Mouse (Mus musculus) forebrain, embryonic 13.5 days (tissue): ENCODE data around the gene Ube2z. TPM values are rescaled to one million over a fixed set of nuclear protein-coding genes. Genes with fewer than 3 reads are reported as not detected.

Experiments
- ATAC-seq: fragments of 200-750 bp; cut with Nextera tagmentation; 2 replicates; pipeline ENCODE4 v1.8.0; 2017
- H3K27ac ChIP-seq: fragments of 300-500 bp; sonication (generic); 2 replicates; pipeline ENCODE4 v1.5.1; 2015; ENCODE audit warnings: inconsistent platforms, mild to moderate bottlenecking, moderate library complexity
- H3K27me3 ChIP-seq: fragments of 300-500 bp; sonication (generic); 2 replicates; pipeline ENCODE4 v1.6.1; 2015; ENCODE audit warnings: mild to moderate bottlenecking, inconsistent platforms
- H3K36me3 ChIP-seq: fragments of 300-500 bp; sonication (generic); 2 replicates; pipeline ENCODE4 v1.6.1; 2015; ENCODE audit warnings: mild to moderate bottlenecking, inconsistent platforms; ENCODE audit not compliant: poor library complexity, severe bottlenecking
- H3K4me1 ChIP-seq: fragments of 300-500 bp; sonication (generic); 2 replicates; pipeline ENCODE4 v1.6.1; 2015; ENCODE audit warnings: inconsistent platforms
- H3K4me2 ChIP-seq: fragments of 300-500 bp; sonication (generic); 2 replicates; pipeline ENCODE4 v1.6.1; 2015; ENCODE audit warnings: inconsistent platforms, mild to moderate bottlenecking, moderate library complexity
- H3K4me3 ChIP-seq: fragments of 300-500 bp; sonication (generic); 2 replicates; pipeline ENCODE4 v1.5.1; 2015; ENCODE audit warnings: mild to moderate bottlenecking, inconsistent platforms
- H3K9ac ChIP-seq: fragments of 300-500 bp; sonication (generic); 2 replicates; pipeline ENCODE4 v1.6.1; 2015; ENCODE audit warnings: mild to moderate bottlenecking, inconsistent platforms
- H3K9me3 ChIP-seq: fragments of 300-500 bp; sonication (generic); replicated peaks from 2 replicates; pipeline ENCODE4 v1.6.1; 2016; ENCODE audit warnings: inconsistent platforms
- WGBS: fragments of 180-500 bp; shearing (Covaris S2); methylation state at CpG from one replicate; pipeline ENCODE4 v1.1.7; 2015; 5-methylcytosine and 5-hydroxymethylcytosine counted together
- polyA plus RNA-seq: library from polyadenylated mRNA; unstranded; fragments of >200 nt; fragmentation: Nextera tagmentation; extraction: Ambion mirVana; gene quantifications from 2 replicates; pipeline ENCODE4 v1.2.1, GENCODE M21; 2015

The Ube2z gene
- polyA plus RNA-seq, 1 experiment from 2014 or later: 25.8 TPM

DNA sequence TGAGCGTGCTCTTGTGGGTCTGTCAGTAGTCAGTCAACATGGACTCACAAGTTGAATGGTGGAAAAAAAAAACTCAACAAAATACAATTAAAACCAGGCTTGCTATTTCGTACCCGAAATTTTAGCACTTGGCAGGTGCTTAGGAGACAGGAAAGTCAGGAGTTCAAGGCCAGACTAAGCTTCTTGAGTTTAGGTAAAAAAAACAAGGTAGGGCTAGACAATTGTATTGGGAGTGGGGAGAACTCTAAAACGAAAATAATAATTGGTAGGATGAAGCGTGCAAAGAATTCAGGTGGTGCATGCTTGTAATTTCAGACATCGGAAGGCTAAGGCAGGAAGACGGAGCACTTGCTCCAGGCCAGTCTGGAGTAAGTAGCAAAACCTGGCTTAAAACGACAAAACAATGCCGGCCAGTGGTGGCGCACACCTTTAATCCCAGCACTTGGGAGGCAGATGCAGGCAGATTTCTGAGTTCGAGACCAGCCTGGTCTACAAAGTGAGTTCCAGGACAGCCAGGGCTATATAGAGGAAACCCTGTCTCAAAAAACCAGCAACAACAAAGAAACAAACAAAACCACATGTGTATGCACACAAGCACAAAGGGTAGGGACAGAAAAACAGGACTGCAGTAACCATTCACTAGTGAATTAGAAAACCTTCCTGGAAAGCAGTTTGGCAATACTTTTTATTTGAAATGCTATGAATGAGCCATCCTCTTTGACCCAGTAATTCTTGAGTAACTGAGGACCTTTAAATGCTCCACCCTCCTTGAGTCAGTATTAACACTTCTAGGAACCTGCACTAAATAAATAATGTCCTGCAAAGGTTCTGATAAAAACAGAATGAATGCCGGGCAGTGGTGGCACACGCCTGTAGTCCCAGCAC, 11.3 kb upstream of the Ube2z start:
- no peaks in the 10 kb centered on the region for H3K9me3 ChIP-seq
- ATAC-seq: no peak
- peak overlapping the region; percentile 78 for H3K27ac ChIP-seq
- H3K9ac ChIP-seq: peak overlapping the region; percentile 43
- H3K27me3 ChIP-seq: peaks cover 4% of the 10 kb centered on the region; the same call in 1 of the 2 replicates
- WGBS: 71% methylated on average over 13 of the region's 13 CpGs
- peak overlapping the region; percentile 58 for H3K4me2 ChIP-seq
- peaks cover 15% of the 10 kb centered on the region for H3K36me3 ChIP-seq
- peaks cover 21% of the 10 kb centered on the region for H3K4me1 ChIP-seq
- H3K4me3 ChIP-seq: peak overlapping the region; percentile 35

DNA sequence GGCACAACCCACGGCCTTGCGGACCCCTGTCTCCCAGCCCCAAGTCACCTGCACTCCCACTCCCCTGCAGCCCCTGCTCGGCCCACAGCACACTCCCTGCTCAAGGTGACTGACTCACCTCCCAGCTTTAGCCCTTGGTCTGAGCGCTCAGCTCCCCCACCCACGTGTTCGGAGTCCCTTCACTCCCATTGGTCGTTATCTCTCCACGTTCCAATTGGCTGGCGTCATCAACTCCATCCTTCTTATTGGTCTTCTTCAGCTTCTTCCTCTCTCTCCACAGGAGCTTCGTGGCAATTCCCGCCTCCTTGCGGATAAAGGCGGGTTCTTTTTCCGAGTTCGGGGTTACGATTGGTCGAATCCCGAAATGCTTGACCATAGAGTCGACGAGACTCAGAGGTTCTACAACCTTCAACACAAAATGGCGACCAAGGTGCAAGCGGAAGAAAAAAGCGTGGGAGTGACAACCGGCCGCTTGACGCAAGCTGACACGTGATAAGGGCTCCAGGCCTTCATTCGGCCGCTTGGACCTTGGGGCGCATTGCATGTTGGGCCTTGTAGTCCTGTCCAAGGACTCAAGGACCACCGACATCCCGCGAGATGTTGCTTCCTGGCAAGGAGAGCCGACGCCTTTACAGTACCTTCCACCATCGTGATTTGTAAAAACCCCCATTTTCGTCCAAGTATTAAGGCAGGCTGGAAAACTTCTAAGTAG, 10.5 kb upstream of the Ube2z start, which contains the start of gene Atp5g1:
Atp5g1 (minus strand) TSS at position 162 of the 712 bp plus-strand sequence.
- under 1% methylated on average over 37 of the region's 37 CpGs for WGBS
- peak within 1 kb of the TSS; percentile 87 for H3K9ac ChIP-seq
- H3K4me2 ChIP-seq: peak within 1 kb of the TSS; percentile 93
- peak; percentile 97 for ATAC-seq
- H3K4me3 ChIP-seq: peak within 1 kb of the TSS; percentile 76
- H3K27ac ChIP-seq: peak within 1 kb of the TSS; percentile 78
- H3K36me3 ChIP-seq: peaks cover 22% of the 10 kb centered on the region
- no peaks in the 10 kb centered on the region for H3K9me3 ChIP-seq
- peaks cover 21% of the 10 kb centered on the region for H3K4me1 ChIP-seq
- H3K27me3 ChIP-seq: peaks cover 4% of the 10 kb centered on the region; the same call in 1 of the 2 replicates

DNA sequence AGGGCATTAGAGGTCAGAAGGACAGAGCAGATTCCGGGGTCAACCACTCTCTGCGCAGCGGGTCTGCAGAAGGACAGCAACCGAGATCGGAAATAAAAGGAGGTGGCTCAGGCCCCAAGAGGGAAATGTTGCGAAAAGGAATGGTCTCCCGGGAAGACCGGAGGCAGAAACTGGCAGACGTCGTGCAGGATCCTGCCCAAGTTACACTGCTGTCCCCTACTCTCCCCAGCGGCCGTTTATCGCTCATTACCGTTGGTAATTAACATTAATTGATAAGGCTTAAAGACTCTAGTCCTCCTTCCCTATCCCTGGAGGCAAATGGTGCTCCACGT, 10.0 kb upstream of the Ube2z start:
- no peak; the same call in 1 of the 2 replicates for ATAC-seq
- under 1% methylated on average over 15 of the region's 15 CpGs for WGBS
- Histone ChIP-seq H3K4me1 (peaks cover 21% of the 10 kb centered on the region), H3K9me3 (no peaks in the 10 kb centered on the region), H3K27ac (peak overlapping the region; percentile 66), H3K9ac (peak overlapping the region; percentile 87), H3K27me3 (peaks cover 4% of the 10 kb centered on the region; the same call in 1 of the 2 replicates), H3K36me3 (peaks cover 27% of the 10 kb centered on the region), H3K4me3 (peak overlapping the region; percentile 76), H3K4me2 (peak overlapping the region; percentile 93)

DNA sequence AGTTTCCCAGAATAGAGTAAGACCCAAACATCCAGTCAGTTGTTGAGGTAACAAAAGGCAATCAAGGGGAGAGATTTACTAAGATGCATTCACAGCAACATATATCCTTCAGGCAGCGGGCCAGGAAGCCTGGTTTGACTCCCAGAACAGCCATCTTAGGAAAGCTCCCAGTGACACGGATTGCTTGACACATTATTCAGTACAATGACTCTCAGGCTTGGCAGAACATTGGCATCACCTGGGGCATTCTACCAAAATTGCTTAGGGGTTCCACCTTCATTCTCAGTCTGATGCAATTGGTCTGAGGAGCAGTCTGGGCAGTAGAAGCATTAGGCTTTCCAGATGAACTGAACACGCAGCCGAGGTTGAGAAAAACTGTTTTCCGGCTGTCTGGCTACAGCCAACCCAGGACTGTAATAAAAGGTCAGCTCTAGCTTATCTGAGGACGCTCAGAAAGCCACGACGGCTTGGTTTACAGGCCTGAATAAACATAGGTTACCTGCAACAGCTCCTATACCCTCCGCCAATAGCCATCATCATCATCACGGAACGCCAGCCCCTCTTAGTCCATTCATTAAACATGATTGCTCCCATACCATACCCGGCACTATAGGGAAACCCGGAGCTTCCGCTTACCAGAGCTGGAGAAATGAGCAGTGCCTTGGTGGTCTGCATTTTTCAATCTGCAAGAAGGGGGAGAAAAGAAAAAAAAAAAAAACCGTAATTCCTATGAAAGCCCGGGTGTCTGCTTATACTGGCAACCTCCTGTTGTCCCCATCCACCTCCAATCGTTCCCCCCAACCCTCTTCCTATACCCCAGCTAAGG, 9.4 kb upstream of the Ube2z start:
- Histone ChIP-seq H3K27ac (peak overlapping the region; percentile 66), H3K4me3 (peak overlapping the region; percentile 76), H3K36me3 (peaks cover 28% of the 10 kb centered on the region), H3K4me2 (peak overlapping the region; percentile 93), H3K9me3 (no peaks in the 10 kb centered on the region), H3K4me1 (peaks cover 21% of the 10 kb centered on the region), H3K27me3 (peaks cover 4% of the 10 kb centered on the region; the same call in 1 of the 2 replicates), H3K9ac (peak overlapping the region; percentile 87)
- WGBS: 31% methylated on average over 17 of the region's 17 CpGs
- no peak for ATAC-seq

DNA sequence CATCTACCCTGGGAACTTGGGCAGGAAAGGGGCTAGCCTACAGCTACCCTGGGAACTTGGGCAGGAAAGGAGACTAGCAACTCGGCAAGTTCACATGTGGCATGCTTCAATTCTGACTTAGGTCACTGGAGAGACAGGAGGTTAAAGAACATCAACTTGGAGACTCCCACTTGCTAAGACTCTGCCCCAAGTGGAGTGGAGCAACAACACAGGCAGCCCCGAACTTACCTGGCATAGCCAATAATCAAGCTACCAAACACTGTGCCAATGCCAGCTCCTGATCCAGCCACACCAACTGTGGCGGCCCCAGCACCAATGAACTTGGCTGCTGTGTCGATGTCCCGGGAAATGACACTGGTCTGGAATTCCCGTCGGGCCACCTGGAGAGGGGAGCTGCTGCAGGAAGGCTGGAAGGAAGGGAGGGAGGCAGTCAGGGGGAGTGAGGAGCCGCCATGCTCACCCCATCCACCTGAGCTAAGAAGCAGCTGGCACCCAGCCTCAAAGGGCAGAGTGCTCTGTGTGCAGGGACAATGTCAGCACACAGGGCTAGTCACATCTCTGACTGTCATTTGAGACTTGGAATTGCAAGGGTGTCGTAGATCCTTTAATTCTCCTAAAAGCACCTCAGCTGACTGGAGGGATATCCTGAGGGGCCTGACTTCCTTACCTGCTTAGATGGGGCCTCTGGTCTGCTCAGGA, 8.3 kb upstream of the Ube2z start:
- H3K27me3 ChIP-seq: peaks cover 4% of the 10 kb centered on the region; the same call in 1 of the 2 replicates
- H3K36me3 ChIP-seq: peaks cover 28% of the 10 kb centered on the region
- H3K27ac ChIP-seq: no peak overlapping the region
- H3K4me2 ChIP-seq: peak overlapping the region; percentile 93
- 0 out of 2 replicates have a peak overlapping the region, but pooled peaks have one; percentile 76 for H3K4me3 ChIP-seq
- 0 out of 2 replicates have a peak overlapping the region, but pooled peaks have one; percentile 87 for H3K9ac ChIP-seq
- no peak for ATAC-seq
- WGBS: 92% methylated on average over 9 of the region's 9 CpGs
- H3K4me1 ChIP-seq: peaks cover 21% of the 10 kb centered on the region
- no peaks in the 10 kb centered on the region for H3K9me3 ChIP-seq

DNA sequence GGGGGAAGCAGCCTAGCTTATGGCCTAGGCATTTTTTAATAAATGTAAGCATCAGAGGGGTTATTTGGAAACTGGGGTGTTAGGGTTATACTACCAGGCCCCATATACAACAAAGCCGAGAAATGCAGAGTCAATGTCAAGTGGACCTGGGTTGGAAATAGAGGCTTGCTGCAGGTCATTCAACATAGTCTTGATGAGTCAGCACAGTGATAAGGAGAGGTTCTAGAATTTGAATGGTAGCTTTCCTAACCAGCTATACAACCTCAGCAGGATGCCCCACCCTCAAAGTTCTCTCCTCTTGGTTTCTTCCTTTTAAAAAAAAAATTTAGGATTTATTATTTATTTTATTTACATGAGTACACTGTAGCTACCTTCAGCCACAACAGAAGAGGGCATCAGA, 5.8 kb upstream of the Ube2z start:
- Histone ChIP-seq H3K36me3 (peaks cover 28% of the 10 kb centered on the region), H3K27me3 (no peaks in the 10 kb centered on the region), H3K4me3 (no peak overlapping the region), H3K9ac (no peak overlapping the region), H3K4me2 (no peak overlapping the region), H3K4me1 (peaks cover 16% of the 10 kb centered on the region), H3K9me3 (no peaks in the 10 kb centered on the region), H3K27ac (no peak overlapping the region)
- no peak for ATAC-seq
- WGBS: 100% methylated on average over 1 of the region's 1 CpGs

DNA sequence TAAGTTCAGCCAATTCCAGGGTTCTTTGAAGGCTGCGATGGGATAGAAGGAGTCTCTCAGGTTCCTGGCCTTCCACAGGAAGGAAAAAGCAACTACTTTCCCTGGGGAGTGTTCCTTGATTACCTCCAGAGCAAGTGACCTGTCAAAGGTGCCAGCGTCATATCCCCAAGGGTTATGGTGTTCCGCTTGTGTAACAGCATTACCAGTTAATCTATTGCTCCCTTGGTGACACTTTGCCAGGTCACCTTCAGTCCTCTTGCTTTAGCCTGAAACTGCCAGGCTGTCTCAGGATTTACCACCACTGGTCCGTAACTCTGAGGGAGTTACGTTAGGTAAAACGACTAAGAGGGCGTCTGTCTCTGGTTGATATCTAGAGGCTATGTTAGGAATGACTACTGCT, 5.2 kb upstream of the Ube2z start:
- 97% methylated on average over 7 of the region's 7 CpGs for WGBS
- Histone ChIP-seq H3K27ac (no peak overlapping the region), H3K36me3 (peaks cover 28% of the 10 kb centered on the region), H3K4me2 (no peak overlapping the region), H3K4me3 (no peak overlapping the region), H3K4me1 (peaks cover 21% of the 10 kb centered on the region), H3K9me3 (no peaks in the 10 kb centered on the region), H3K27me3 (no peaks in the 10 kb centered on the region), H3K9ac (no peak overlapping the region)
- no peak for ATAC-seq

DNA sequence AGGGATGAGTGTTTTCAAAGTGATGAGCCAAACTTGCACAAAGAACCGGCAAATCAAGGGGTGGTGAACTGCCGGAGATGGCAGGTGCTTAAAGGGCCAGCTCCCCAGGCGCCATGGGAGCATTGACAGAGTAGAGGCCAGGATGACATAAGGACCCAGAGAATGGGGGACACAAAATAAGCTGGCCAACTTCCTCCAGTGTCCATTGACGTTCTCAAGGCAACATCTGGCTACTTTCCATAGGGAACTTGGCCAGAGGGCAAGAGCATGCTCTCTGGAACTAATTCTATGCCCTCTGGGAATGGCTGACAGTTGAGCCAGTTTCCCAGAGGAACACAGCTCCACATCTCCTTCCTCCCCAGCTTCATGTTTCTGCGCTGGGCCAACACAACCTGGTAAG, 3.0 kb upstream of the Ube2z start:
- no peak for ATAC-seq
- Histone ChIP-seq H3K27ac (no peak overlapping the region), H3K36me3 (peaks cover 23% of the 10 kb centered on the region), H3K4me2 (no peak overlapping the region), H3K4me3 (no peak overlapping the region), H3K27me3 (no peaks in the 10 kb centered on the region), H3K9me3 (no peaks in the 10 kb centered on the region), H3K9ac (no peak overlapping the region), H3K4me1 (peaks cover 17% of the 10 kb centered on the region)
- WGBS: 76% methylated on average over 5 of the region's 5 CpGs

DNA sequence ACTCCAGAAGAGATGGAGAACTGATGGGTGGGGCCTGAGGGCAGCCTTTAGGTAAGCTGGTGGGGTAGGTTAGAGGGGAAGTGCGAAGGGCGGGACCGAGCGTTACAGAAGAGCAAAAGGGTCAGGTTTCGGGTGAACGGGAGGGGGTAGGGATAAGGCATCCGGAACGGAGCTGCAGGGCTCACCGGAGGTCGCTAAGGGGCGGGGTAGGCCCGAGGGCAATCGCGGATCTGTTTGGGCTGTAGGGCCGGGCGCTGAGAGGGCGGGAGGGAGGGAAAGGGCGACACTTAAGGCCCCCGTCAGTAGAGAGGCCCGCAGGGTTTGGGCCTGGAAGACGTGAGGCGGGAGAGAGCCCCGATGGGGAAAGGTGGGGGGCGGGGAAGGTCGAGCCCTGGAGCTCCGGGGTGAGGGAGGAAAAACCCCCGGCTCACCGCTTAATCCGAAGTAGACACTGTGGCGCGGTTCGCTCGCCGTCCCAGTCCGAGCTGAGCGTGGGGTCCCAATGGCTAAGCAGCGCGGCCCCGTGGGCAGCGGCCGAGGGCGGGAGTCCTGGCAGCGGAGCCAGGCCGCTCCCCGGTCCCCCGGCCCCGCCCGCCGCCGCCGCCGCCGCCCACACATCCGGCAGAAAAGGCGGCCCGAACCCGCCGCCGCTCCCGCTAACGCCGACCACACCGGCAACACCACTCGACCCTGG, 520 bp downstream of the Ube2z start:
- peak; percentile 68 for ATAC-seq
- Histone ChIP-seq H3K9me3 (no peaks in the 10 kb centered on the region), H3K4me3 (peak overlapping the region; percentile 76), H3K4me1 (peaks cover 27% of the 10 kb centered on the region), H3K27ac (peak overlapping the region; percentile 73), H3K4me2 (peak overlapping the region; percentile 89), H3K36me3 (peaks cover 26% of the 10 kb centered on the region), H3K27me3 (no peaks in the 10 kb centered on the region), H3K9ac (peak overlapping the region; percentile 87)
- WGBS: under 1% methylated on average over 49 of the region's 64 CpGs

DNA sequence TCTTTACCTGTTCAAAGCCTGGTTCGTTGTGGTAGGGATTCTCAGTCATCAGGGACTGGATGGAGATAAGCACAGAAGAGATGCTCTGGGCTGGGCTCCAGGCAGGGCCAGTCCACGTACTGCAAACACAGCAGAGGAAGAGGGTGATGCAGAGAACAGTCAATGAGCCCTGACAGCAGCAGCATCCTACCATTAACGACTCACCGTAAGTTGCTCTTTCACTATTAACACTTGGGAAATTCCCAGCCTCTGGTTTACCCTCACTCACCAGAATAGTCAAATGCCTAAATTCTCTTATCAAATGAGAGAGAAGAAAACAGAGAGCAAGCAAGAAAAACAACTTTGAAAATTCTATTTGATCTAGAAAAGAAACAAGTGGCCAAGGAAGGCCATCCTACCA, 6.9 kb downstream of the Ube2z start:
- Histone ChIP-seq H3K9me3 (no peaks in the 10 kb centered on the region), H3K27me3 (no peaks in the 10 kb centered on the region), H3K4me3 (no peak overlapping the region), H3K4me1 (peaks cover 11% of the 10 kb centered on the region), H3K27ac (no peak overlapping the region), H3K4me2 (no peak overlapping the region), H3K9ac (no peak overlapping the region), H3K36me3 (peaks cover 87% of the 10 kb centered on the region)
- WGBS: 96% methylated on average over 4 of the region's 4 CpGs
- ATAC-seq: no peak

DNA sequence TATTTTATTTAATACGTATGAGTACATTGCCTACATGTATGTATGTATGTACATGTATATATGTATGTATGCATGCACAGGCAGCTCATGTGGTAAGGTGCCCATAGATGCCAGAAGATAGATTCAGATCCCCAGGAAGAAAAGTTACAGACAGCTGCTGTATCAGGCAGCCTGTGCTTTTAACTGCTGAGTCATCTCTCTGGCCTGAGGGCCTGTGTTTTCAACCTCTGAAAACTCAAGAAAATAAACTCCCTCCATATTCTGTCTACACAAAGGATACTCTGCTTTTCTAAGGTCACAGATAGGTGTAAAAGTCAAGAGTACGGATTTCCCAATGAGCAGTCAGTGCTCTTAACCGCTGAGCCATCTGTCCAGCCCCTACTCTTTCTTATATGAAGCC, 14.3 kb downstream of the Ube2z start:
- Histone ChIP-seq H3K4me3 (no peak overlapping the region), H3K27ac (no peak overlapping the region), H3K9ac (no peak overlapping the region), H3K4me1 (no peaks in the 10 kb centered on the region), H3K36me3 (peaks cover 91% of the 10 kb centered on the region), H3K9me3 (no peaks in the 10 kb centered on the region), H3K4me2 (no peak overlapping the region), H3K27me3 (no peaks in the 10 kb centered on the region)
- no peak for ATAC-seq
- WGBS: 89% methylated on average over 3 of the region's 3 CpGs
